Mouse (Mus musculus) stomach, embryonic 15.5 days (tissue): ENCODE data around the gene Fcer2a. TPM values are rescaled to one million over a fixed set of nuclear protein-coding genes. Genes with fewer than 3 reads are reported as not detected.

ENCODE experiments used
- ATAC-seq: fragments of 200-750 bp; cut with Nextera tagmentation; 2 replicates; pipeline ENCODE4 v1.8.0; 2017; ENCODE audit warnings: low read depth, moderate number of reproducible peaks, moderate TSS enrichment; ENCODE audit not compliant: insufficient read depth, low FRiP score
- H3K27ac ChIP-seq: fragments of 300-500 bp; sonication (generic); 2 replicates; pipeline ENCODE4 v1.5.1; 2015; ENCODE audit warnings: mild to moderate bottlenecking, inconsistent platforms
- H3K27me3 ChIP-seq: fragments of 300-500 bp; sonication (generic); replicated peaks from 2 replicates; pipeline ENCODE4 v1.6.1; 2015; ENCODE audit warnings: inconsistent platforms
- H3K36me3 ChIP-seq: fragments of 300-500 bp; sonication (generic); 2 replicates; pipeline ENCODE4 v1.6.1; 2015; ENCODE audit warnings: inconsistent platforms
- H3K4me1 ChIP-seq: fragments of 300-500 bp; sonication (generic); 2 replicates; pipeline ENCODE4 v1.6.1; 2015; ENCODE audit warnings: inconsistent platforms
- H3K4me2 ChIP-seq: fragments of 300-500 bp; sonication (generic); 2 replicates; pipeline ENCODE4 v1.6.1; 2015; ENCODE audit warnings: mild to moderate bottlenecking, inconsistent platforms
- H3K4me3 ChIP-seq: fragments of 300-500 bp; sonication (generic); replicated peaks from 2 replicates; pipeline ENCODE4 v1.5.1; 2015; ENCODE audit warnings: inconsistent platforms
- H3K9ac ChIP-seq: fragments of 300-500 bp; sonication (generic); 2 replicates; pipeline ENCODE4 v1.6.1; 2015; ENCODE audit warnings: inconsistent platforms
- H3K9me3 ChIP-seq: fragments of 300-500 bp; sonication (generic); 2 replicates; pipeline ENCODE4 v1.6.1; 2016; ENCODE audit warnings: inconsistent platforms
- whole genome bisulfite sequencing: fragments of 180-500 bp; shearing (Covaris S2); methylation state at CpG from one replicate; pipeline ENCODE4 v1.1.7; 2015; 5-methylcytosine and 5-hydroxymethylcytosine counted together
- polyA plus RNA-seq: library from polyadenylated mRNA; unstranded; fragments of >200 nt; fragmentation: Nextera tagmentation; extraction: Ambion mirVana; gene quantifications from 2 replicates; pipeline ENCODE4 v1.2.1, GENCODE M21; 2015

Fcer2a gene
- 0.17 and 0.22 TPM in 2 replicates for polyA plus RNA-seq

DNA sequence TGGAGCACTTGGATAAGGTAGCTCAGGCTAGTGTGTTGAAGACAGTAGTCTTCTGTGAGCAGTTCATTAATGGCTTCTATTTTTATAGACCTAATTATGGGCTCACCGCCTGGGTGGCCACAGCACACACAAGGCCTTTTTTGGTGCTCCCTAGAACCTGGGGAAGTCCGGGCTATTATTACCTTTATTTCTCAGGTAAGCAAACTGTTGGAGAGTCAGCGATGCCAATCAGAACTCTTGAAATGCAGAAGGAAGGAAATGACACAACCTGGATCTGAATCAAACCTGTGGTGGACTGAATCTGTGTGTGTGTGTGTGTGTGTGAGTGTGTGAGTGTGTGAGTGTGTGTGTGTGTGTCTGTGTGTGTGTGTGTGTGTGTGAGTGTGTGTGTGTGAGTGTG, at the start of gene Fcer2a:
Gene Fcer2a, minus strand, starts transcription at position 55 of the 400 bp plus-strand sequence.
- Histone ChIP-seq H3K9ac (no peak within 1 kb of the TSS), H3K36me3 (no peaks in the 10 kb centered on the region), H3K27ac (no peak within 1 kb of the TSS), H3K4me2 (no peak within 1 kb of the TSS), H3K9me3 (no peaks in the 10 kb centered on the region), H3K4me1 (no peaks in the 10 kb centered on the region), H3K27me3 (no peaks in the 10 kb centered on the region), H3K4me3 (no peak within 1 kb of the TSS)
- ATAC-seq = no peak
- WGBS = 75% methylated on average over 3 of the region's 3 CpGs

DNA sequence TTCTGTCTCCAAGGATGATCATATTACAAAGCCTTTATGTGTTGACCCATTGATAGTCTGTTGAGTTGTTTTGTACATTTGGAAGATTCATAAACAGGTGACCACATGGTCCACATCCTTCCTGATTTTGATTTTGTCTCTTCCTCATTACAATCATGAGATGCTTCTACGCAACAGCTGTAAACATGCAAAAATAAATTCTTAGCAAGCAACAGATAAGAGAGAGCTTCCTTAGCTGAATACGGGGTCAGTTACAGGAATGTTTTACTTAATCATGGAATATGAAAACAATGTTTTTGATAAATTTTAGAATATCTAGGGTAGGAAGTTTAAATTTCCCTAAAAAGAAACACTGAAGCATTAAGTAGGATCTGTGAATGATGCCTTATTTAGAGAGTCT, 43.0 kb upstream of the Fcer2a start:
- 85% methylated on average over 2 of the region's 2 CpGs for WGBS
- Histone ChIP-seq H3K9me3 (no peaks in the 10 kb centered on the region), H3K4me1 (no peaks in the 10 kb centered on the region), H3K36me3 (no peaks in the 10 kb centered on the region), H3K4me2 (no peak overlapping the region), H3K4me3 (no peak overlapping the region), H3K27me3 (no peaks in the 10 kb centered on the region), H3K27ac (no peak overlapping the region), H3K9ac (no peak overlapping the region)
- no peak for ATAC-seq

DNA sequence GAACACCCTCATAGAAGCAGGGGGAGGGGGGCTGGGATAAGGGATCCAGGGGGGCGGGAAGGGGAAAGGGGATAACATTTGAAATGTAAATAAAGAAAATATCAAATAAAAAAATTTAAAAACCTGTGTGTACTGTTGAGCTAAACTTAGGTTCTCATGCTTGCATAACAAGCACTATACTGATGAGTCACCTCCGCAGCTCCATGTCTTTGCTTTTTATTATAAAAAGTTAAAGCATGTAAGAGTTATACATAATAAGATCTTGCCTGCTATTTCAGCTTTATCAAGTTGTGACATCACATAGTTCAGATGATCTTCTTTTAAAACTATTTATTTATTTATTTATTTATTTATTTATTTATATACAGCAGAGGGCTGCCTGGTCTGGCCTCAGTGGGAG, 41.6 kb upstream of the Fcer2a start:
- Histone ChIP-seq H3K4me3 (no peak overlapping the region), H3K36me3 (no peaks in the 10 kb centered on the region), H3K9ac (no peak overlapping the region), H3K4me1 (no peaks in the 10 kb centered on the region), H3K27ac (no peak overlapping the region), H3K4me2 (no peak overlapping the region), H3K27me3 (no peaks in the 10 kb centered on the region), H3K9me3 (no peaks in the 10 kb centered on the region)
- no peak for ATAC-seq
- WGBS = 84% methylated on average over 2 of the region's 2 CpGs

DNA sequence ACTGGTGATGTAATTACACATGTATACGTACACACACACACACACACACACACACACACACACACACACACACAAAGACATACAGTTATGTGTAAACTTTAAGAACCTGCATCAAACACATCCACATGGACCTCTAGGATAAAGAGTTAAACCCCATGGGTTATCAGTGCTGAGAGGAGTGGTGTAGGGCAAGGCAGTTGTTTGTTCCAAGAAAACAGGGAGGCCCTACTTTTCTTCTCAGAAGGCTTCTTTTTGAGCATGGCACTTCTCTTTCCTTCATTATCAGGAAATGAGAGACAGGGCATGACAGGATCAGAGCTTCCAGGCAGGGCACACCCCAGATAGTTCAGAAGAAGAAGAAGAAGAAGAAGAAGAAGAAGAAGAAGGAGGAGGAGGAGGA, 40.1 kb upstream of the Fcer2a start:
- H3K9me3 ChIP-seq = no peaks in the 10 kb centered on the region
- H3K4me3 ChIP-seq = no peak overlapping the region
- H3K27me3 ChIP-seq = no peaks in the 10 kb centered on the region
- WGBS = 40% methylated on average over 1 of the region's 1 CpGs
- H3K4me1 ChIP-seq = no peaks in the 10 kb centered on the region
- no peak overlapping the region for H3K27ac ChIP-seq
- H3K9ac ChIP-seq = no peak overlapping the region
- H3K4me2 ChIP-seq = no peak overlapping the region
- ATAC-seq = no peak
- no peaks in the 10 kb centered on the region for H3K36me3 ChIP-seq

DNA sequence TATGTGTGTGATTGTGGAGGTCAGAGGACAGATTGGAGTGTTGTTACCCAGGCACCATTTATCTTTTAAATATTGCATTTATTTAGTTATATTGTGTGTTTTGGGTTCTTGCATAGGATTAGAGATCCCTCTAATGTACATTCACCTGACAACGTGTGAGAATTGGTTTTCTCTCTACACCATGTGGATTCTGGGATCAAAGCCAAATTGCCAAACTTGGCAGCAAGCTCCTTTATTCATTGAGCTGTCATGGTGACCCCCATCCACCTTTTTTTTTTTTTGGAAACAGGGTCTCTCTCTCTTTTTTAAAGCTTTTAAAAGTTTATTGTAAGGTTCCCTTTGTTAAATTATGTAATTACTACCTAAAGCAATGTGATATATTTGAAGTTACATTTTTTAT, 27.1 kb upstream of the Fcer2a start:
- no peak for ATAC-seq
- H3K4me3 ChIP-seq = no peak overlapping the region

DNA sequence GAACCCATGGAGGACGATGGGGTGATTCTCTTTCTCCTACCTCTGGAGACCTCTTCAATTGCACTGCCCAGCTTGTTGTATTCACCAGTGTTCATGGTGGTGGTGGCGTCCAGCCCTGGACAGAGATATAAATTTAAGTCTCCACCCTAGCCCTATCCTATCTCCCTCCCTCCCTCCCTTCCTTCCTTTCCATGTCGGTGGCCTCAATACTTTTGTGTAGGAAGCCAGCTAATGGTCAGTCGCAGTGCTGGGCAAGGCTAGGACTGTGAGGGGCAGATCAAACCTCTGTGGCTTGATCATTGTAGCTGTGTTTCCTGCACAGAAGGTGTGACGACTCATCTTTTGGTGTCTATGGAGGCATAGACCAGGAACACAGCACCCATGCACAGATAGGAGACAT, 26.6 kb upstream of the Fcer2a start, which contains the start of gene Clec4g:
Gene Clec4g, minus strand, starts transcription at position 101 of the 400 bp plus-strand sequence.
- WGBS = 69% methylated on average over 5 of the region's 5 CpGs
- no peak within 1 kb of the TSS for H3K4me2 ChIP-seq
- H3K27me3 ChIP-seq = no peaks in the 10 kb centered on the region
- no peaks in the 10 kb centered on the region for H3K36me3 ChIP-seq
- ATAC-seq = no peak
- H3K4me3 ChIP-seq = no peak within 1 kb of the TSS
- H3K4me1 ChIP-seq = no peaks in the 10 kb centered on the region
- no peak within 1 kb of the TSS for H3K27ac ChIP-seq
- no peaks in the 10 kb centered on the region for H3K9me3 ChIP-seq
- no peak within 1 kb of the TSS for H3K9ac ChIP-seq

More for the DNA sequence above, 27.1 kb upstream of the Fcer2a start:
- Histone ChIP-seq H3K27ac (no peak overlapping the region), H3K9ac (no peak overlapping the region), H3K27me3 (no peaks in the 10 kb centered on the region), H3K4me2 (no peak overlapping the region), H3K36me3 (no peaks in the 10 kb centered on the region), H3K9me3 (no peaks in the 10 kb centered on the region), H3K4me1 (no peaks in the 10 kb centered on the region)
- WGBS = 29% methylated on average over 1 of the region's 1 CpGs

DNA sequence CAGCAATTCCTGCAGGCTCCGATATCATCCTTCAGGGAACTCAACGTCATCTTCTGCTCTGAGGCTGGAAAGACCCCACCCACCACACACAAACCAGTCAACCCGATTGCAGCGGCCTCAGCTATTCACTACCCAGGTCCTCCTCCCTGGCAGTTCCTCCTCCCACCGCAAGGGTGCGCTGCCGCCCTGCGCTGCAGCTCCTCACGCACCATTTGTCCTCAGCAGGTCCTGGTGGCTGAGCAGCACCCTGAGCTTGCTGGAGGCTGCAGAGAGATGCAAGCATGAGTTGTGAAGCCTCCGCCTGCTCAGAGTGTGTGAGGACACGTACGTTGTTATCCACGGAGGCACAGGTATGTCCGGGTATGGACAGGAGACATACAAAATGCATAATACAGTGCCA, 24.6 kb upstream of the Fcer2a start:
- Histone ChIP-seq H3K4me1 (no peaks in the 10 kb centered on the region), H3K27ac (no peak overlapping the region), H3K36me3 (no peaks in the 10 kb centered on the region), H3K9me3 (no peaks in the 10 kb centered on the region), H3K4me3 (no peak overlapping the region), H3K4me2 (no peak overlapping the region), H3K9ac (no peak overlapping the region), H3K27me3 (no peaks in the 10 kb centered on the region)
- 15% methylated on average over 14 of the region's 14 CpGs for WGBS
- ATAC-seq = peak; percentile 47; the same call in 1 of the 2 replicates

DNA sequence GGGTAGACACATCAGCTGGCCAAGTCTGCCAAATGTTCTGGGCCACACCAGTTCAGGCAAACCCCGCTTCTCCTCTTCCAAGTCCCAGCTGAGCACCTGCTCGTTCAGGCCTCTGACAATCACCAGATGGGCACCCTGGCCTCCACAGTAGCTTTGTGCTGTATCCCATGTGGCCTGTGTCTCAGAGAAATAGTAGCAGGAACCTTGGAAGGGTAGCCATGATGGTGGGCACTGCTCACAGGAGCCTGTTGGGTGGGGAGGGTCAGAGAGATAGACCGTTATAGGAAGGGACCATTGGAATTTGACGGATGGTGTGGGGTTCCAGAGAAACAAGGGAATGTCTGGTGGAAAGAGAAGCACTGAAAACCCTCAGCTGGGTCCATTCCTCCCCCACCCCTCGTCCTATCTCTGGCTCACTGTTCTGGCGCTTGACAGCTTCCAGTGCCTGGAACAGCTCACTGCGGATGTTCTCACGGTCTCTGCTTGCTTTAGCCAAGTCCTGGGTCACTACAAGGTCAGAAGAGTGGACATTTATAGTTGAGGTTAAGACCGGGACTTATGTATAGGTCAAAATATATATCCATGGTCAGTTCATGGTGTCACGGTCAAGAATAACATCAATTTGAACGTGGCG, 23.5 kb upstream of the Fcer2a start:
- Histone ChIP-seq H3K27me3 (no peaks in the 10 kb centered on the region), H3K9me3 (no peaks in the 10 kb centered on the region), H3K27ac (no peak overlapping the region), H3K36me3 (no peaks in the 10 kb centered on the region), H3K9ac (no peak overlapping the region), H3K4me2 (no peak overlapping the region), H3K4me3 (no peak overlapping the region), H3K4me1 (no peaks in the 10 kb centered on the region)
- ATAC-seq = no peak
- 67% methylated on average over 12 of the region's 12 CpGs for WGBS

DNA sequence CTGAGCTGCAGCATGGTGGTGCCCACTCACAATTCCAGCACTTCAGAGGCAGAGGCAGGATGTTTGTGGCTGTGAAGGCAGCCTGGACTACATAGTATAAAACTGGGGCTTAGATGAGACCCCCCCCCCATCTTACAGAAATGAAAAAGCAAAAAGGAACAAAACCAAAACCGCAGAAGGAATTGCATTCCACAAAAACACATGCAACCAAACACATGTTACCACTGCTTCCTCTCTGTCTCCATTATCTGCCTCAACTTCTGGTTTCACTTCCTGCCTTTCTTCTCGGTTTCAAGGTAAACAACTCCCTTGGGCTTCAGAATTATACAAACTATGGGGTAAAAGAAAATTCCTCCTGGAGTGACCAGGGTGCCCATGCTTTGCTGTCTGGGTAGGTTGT, 17.7 kb upstream of the Fcer2a start:
- no peak for ATAC-seq
- WGBS = 39% methylated on average over 2 of the region's 2 CpGs
- no peaks in the 10 kb centered on the region for H3K9me3 ChIP-seq

DNA sequence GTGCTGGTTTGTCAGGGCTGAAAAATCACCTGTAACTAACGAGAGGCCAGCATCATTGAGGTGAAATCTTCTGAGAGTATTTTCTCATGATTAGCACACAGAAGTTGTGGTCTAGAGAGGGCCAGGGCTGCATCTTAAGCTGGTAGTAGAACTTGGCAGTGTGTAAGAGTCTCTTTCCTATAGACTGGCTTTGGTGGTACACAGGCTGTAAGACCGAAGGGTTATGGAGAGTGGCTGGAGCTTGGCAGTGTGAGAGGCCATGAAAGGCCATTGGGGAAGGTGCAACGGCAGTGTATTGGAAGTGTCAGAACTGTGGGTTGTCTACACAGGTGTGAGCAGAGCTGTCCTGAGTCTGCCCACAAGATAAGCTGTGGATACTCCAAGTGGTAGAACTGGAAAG, 16.3 kb upstream of the Fcer2a start:
- no peaks in the 10 kb centered on the region for H3K9me3 ChIP-seq
- H3K4me1 ChIP-seq = no peaks in the 10 kb centered on the region
- H3K9ac ChIP-seq = no peak overlapping the region
- H3K4me3 ChIP-seq = no peak overlapping the region
- no peaks in the 10 kb centered on the region for H3K27me3 ChIP-seq
- no peaks in the 10 kb centered on the region for H3K36me3 ChIP-seq
- no peak for ATAC-seq
- no peak overlapping the region for H3K27ac ChIP-seq
- 78% methylated on average over 3 of the region's 3 CpGs for WGBS
- no peak overlapping the region for H3K4me2 ChIP-seq

More for the DNA sequence above, 17.7 kb upstream of the Fcer2a start:
- Histone ChIP-seq H3K4me2 (no peak overlapping the region), H3K36me3 (no peaks in the 10 kb centered on the region), H3K27me3 (no peaks in the 10 kb centered on the region), H3K4me3 (no peak overlapping the region), H3K9ac (no peak overlapping the region), H3K4me1 (no peaks in the 10 kb centered on the region), H3K27ac (no peak overlapping the region)

DNA sequence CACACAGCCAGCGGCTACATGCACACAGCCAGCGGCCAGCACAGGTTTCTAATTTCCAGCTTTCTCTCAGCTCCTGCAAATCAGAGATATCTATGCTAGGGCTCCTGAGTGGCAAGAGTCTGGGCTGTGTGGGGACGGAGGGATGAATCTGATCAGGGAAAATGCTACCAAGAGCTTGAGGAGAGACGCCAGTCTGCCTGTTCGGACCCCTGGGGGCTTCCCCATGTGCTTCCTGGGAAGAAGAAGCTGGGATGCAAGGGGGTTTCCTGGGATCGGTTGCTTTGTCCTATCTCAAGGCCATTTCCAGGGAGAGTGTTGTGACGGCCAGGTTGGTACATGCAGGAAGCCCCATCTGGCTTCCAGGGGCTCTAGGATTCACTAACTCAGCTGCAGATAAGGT, 13.6 kb upstream of the Fcer2a start:
- no peak overlapping the region for H3K4me3 ChIP-seq
- no peak for ATAC-seq
- no peak overlapping the region for H3K27ac ChIP-seq
- no peaks in the 10 kb centered on the region for H3K36me3 ChIP-seq
- WGBS = 65% methylated on average over 7 of the region's 7 CpGs
- no peak overlapping the region for H3K4me2 ChIP-seq
- H3K9me3 ChIP-seq = no peaks in the 10 kb centered on the region
- H3K27me3 ChIP-seq = no peaks in the 10 kb centered on the region
- no peak overlapping the region for H3K9ac ChIP-seq
- no peaks in the 10 kb centered on the region for H3K4me1 ChIP-seq

DNA sequence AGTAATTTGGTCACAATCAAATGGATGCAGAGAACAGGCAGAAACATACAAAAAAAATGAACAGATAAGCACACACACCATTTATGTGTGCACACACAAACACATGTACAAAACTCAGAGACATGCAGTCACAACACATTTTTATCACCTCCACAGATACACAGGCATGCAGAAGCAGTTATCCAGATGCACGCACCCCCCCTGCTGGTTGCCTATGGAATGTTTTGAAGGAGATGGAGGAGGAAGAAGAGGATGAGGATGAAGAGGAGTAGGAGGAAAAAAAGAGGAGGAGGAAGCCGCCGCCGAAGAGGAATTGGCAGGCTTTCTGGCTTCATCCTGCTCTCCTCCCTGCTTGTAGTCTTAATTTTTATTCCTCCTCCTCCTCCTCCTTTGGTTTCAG, 11.7 kb upstream of the Fcer2a start:
- 57% methylated on average over 4 of the region's 4 CpGs for WGBS
- Histone ChIP-seq H3K4me1 (no peaks in the 10 kb centered on the region), H3K36me3 (no peaks in the 10 kb centered on the region), H3K9me3 (no peaks in the 10 kb centered on the region), H3K27ac (no peak overlapping the region), H3K27me3 (no peaks in the 10 kb centered on the region), H3K4me2 (no peak overlapping the region), H3K9ac (no peak overlapping the region), H3K4me3 (no peak overlapping the region)
- ATAC-seq = no peak

DNA sequence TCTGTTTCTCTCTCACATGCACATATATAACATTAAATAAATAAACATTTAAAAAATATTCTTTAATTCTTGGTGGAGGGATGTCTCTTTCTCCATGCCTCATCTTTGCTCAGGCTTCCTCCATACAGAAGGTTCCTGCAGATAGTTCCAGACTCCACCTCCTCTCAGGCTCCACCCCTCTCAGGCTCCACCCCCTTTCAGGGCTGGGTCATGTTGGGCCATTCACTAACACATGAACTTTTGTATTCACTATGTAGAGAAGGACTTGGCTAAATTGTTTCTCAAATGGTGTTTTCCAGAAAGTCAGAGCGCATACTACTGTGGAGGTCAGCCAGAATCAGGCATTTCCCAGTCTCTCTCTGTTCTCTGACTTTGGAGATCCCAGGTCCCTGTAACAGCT, 7.5 kb upstream of the Fcer2a start:
- Histone ChIP-seq H3K4me1 (no peaks in the 10 kb centered on the region), H3K27ac (no peak overlapping the region), H3K9ac (no peak overlapping the region), H3K9me3 (no peaks in the 10 kb centered on the region), H3K4me2 (no peak overlapping the region), H3K4me3 (no peak overlapping the region), H3K27me3 (no peaks in the 10 kb centered on the region), H3K36me3 (no peaks in the 10 kb centered on the region)
- WGBS = 93% methylated on average over 1 of the region's 1 CpGs
- no peak for ATAC-seq
